Mouse (Mus musculus) thymus, adult 2 months (tissue): Measurements from ENCODE around the gene Sst.

Experiments
- CTCF ChIP-seq: fragments of 200-500 bp; IDR thresholded peaks from 2 replicates; pipeline ENCODE4 v1.5.1; 2012; ENCODE audit warnings: mild to moderate bottlenecking, control low read depth, low read length, moderate library complexity, borderline replicate concordance; ENCODE audit not compliant: control insufficient read depth, poor library complexity, insufficient read depth; ENCODE audit errors: extremely low read depth
- POLR2A ChIP-seq: fragments of 200-500 bp; IDR thresholded peaks from 2 replicates; pipeline ENCODE4 v1.6.1; 2012; ENCODE audit warnings: mild to moderate bottlenecking, low read length, control low read depth, moderate library complexity; ENCODE audit not compliant: control insufficient read depth, poor library complexity, insufficient read depth; ENCODE audit errors: extremely low read depth

- TF ChIP-seq CTCF = no peak
- no peak for TF ChIP-seq POLR2A
Measured at GRCm38 (mm10) chr16:23849720-23850119, 41.0 kb downstream of the Sst start.
